Mouse (Mus musculus) lung, adult 2 months (tissue): Measurements from ENCODE around the gene Atg16l1.

Experiments
- CTCF ChIP-seq: fragments of 200-500 bp; IDR thresholded peaks from 2 replicates; pipeline ENCODE4 v1.5.1; 2011; ENCODE audit warnings: mild to moderate bottlenecking, low read length, control low read depth; ENCODE audit not compliant: insufficient read depth
- POLR2A ChIP-seq: fragments of 200-500 bp; IDR thresholded peaks from 2 replicates; pipeline ENCODE4 v1.6.1; 2011; ENCODE audit warnings: low read depth, mild to moderate bottlenecking, control low read depth, low read length, borderline replicate concordance; ENCODE audit errors: extremely low read depth

- no peak for TF ChIP-seq POLR2A
- TF ChIP-seq CTCF = no peak
These were observed 13.6 kb downstream of the Atg16l1 start for GRCm38 (mm10) chr1:87769263-87769662.
